Mouse (Mus musculus) kidney, embryonic 16.5 days (tissue): ENCODE measurements at regions not wholly inside any gene's neighbourhood (a gene's known extent, or its start where the extent isn't known, plus 50 kb on each side); places are given as distances from the start of the nearest gene placed in this dataset.
A peak's percentile ranks its signal among the peaks of the same experiment; 100 is the strongest.

Experiments used
- ATAC-seq: fragments of 200-750 bp; cut with Nextera tagmentation; 2 replicates; pipeline ENCODE4 v1.8.0; 2017; ENCODE audit warnings: moderate TSS enrichment; ENCODE audit not compliant: low FRiP score, low TSS enrichment
- H3K27ac ChIP-seq: fragments of 300-500 bp; sonication (generic); 2 replicates; pipeline ENCODE4 v1.5.1; 2014; ENCODE audit warnings: low read length
- H3K27me3 ChIP-seq: fragments of 300-500 bp; sonication (generic); 2 replicates; pipeline ENCODE4 v1.6.1; 2014; ENCODE audit warnings: low read length, control low read depth, mixed read lengths; ENCODE audit not compliant: insufficient read depth
- H3K36me3 ChIP-seq: fragments of 300-500 bp; sonication (generic); 2 replicates; pipeline ENCODE4 v1.6.1; 2014; ENCODE audit warnings: low read length, control low read depth, mixed read lengths; ENCODE audit not compliant: insufficient read depth
- H3K4me1 ChIP-seq: fragments of 300-500 bp; sonication (generic); 2 replicates; pipeline ENCODE4 v1.6.1; 2014; ENCODE audit warnings: low read length, control low read depth, mixed read lengths; ENCODE audit not compliant: insufficient read depth
- H3K4me2 ChIP-seq: fragments of 300-500 bp; sonication (generic); replicated peaks from 2 replicates; pipeline ENCODE4 v1.6.1; 2014; ENCODE audit warnings: low read depth, low read length
- H3K4me3 ChIP-seq: fragments of 300-500 bp; sonication (generic); 2 replicates; pipeline ENCODE4 v1.5.1; 2014; ENCODE audit warnings: mild to moderate bottlenecking, low read length
- H3K9ac ChIP-seq: fragments of 300-500 bp; sonication (generic); replicated peaks from 2 replicates; pipeline ENCODE4 v1.6.1; 2014; ENCODE audit warnings: low read length
- H3K9me3 ChIP-seq: fragments of 300-500 bp; sonication (generic); 2 replicates; pipeline ENCODE4 v1.6.1; 2016; ENCODE audit warnings: low read length, control low read depth
- WGBS: fragments of 180-500 bp; shearing (Covaris S2); extraction: QIAGEN DNeasy Blood & Tissue Kit; methylation state at CpG from one replicate; pipeline ENCODE4 v1.1.7; 2014; 5-methylcytosine and 5-hydroxymethylcytosine counted together

- no peak overlapping the region for H3K27ac ChIP-seq
- no peak overlapping the region for H3K4me2 ChIP-seq
- H3K27me3 ChIP-seq = no peaks in the 10 kb centered on the region
- H3K9ac ChIP-seq = no peak overlapping the region
- no peaks in the 10 kb centered on the region for H3K36me3 ChIP-seq
- H3K9me3 ChIP-seq = no peaks in the 10 kb centered on the region
- no peak for ATAC-seq
- WGBS = 72% methylated on average over 1 of the region's 1 CpGs
- no peaks in the 10 kb centered on the region for H3K4me1 ChIP-seq
- no peak overlapping the region for H3K4me3 ChIP-seq
Measured at GRCm38 (mm10) chr4:25488479-25489069, 207.0 kb upstream of the Ufl1 start.

GRCm38 (mm10) chr4:25483621-25483933 is 202.0 kb upstream of the Ufl1 start:
- Histone ChIP-seq H3K27me3 (no peaks in the 10 kb centered on the region), H3K9me3 (no peaks in the 10 kb centered on the region), H3K27ac (no peak overlapping the region), H3K4me2 (no peak overlapping the region), H3K36me3 (no peaks in the 10 kb centered on the region), H3K9ac (no peak overlapping the region), H3K4me3 (no peak overlapping the region), H3K4me1 (no peaks in the 10 kb centered on the region)
- WGBS = 14% methylated on average over 1 of the region's 1 CpGs
- no peak for ATAC-seq

GRCm38 (mm10) chr4:25482933-25483620 is 201.5 kb upstream of the Ufl1 start:
- 41% methylated on average over 6 of the region's 6 CpGs for WGBS
- no peak for ATAC-seq
- Histone ChIP-seq H3K9ac (no peak overlapping the region), H3K4me2 (no peak overlapping the region), H3K4me3 (no peak overlapping the region), H3K36me3 (no peaks in the 10 kb centered on the region), H3K27me3 (no peaks in the 10 kb centered on the region), H3K4me1 (no peaks in the 10 kb centered on the region), H3K9me3 (no peaks in the 10 kb centered on the region), H3K27ac (no peak overlapping the region)

GRCm38 (mm10) chr4:25473026-25473425 is 191.4 kb upstream of the Ufl1 start:
- Histone ChIP-seq H3K27me3 (no peaks in the 10 kb centered on the region), H3K27ac (no peak overlapping the region), H3K9ac (no peak overlapping the region), H3K36me3 (no peaks in the 10 kb centered on the region), H3K9me3 (no peaks in the 10 kb centered on the region), H3K4me1 (no peaks in the 10 kb centered on the region), H3K4me3 (no peak overlapping the region), H3K4me2 (no peak overlapping the region)
- no peak for ATAC-seq

- peak; percentile 51; the same call in 1 of the 2 replicates for ATAC-seq
- Histone ChIP-seq H3K27me3 (no peaks in the 10 kb centered on the region), H3K27ac (no peak overlapping the region), H3K9ac (no peak overlapping the region), H3K4me2 (no peak overlapping the region), H3K36me3 (no peaks in the 10 kb centered on the region), H3K9me3 (no peaks in the 10 kb centered on the region), H3K4me3 (no peak overlapping the region), H3K4me1 (no peaks in the 10 kb centered on the region)
- 88% methylated on average over 3 of the region's 3 CpGs for WGBS
Measured at GRCm38 (mm10) chr4:25466490-25466889, 184.9 kb upstream of the Ufl1 start.

- Histone ChIP-seq H3K36me3 (no peaks in the 10 kb centered on the region), H3K9ac (no peak overlapping the region), H3K4me3 (no peak overlapping the region), H3K27ac (no peak overlapping the region), H3K4me1 (no peaks in the 10 kb centered on the region), H3K9me3 (no peaks in the 10 kb centered on the region), H3K27me3 (no peaks in the 10 kb centered on the region), H3K4me2 (no peak overlapping the region)
- 61% methylated on average over 1 of the region's 1 CpGs for WGBS
- ATAC-seq = peak; percentile 75; the same call in 1 of the 2 replicates
Measured at GRCm38 (mm10) chr4:25464792-25465590, 183.4 kb upstream of the Ufl1 start.

GRCm38 (mm10) chr4:25464069-25464468 is 182.4 kb upstream of the Ufl1 start:
- Histone ChIP-seq H3K36me3 (no peaks in the 10 kb centered on the region), H3K27ac (no peak overlapping the region), H3K9me3 (no peaks in the 10 kb centered on the region), H3K9ac (no peak overlapping the region), H3K4me2 (no peak overlapping the region), H3K27me3 (no peaks in the 10 kb centered on the region), H3K4me1 (no peaks in the 10 kb centered on the region), H3K4me3 (no peak overlapping the region)
- no peak for ATAC-seq
- WGBS = 69% methylated on average over 1 of the region's 1 CpGs

- no peak for ATAC-seq
- Histone ChIP-seq H3K27ac (no peak overlapping the region), H3K4me3 (no peak overlapping the region), H3K36me3 (no peaks in the 10 kb centered on the region), H3K9ac (no peak overlapping the region), H3K9me3 (no peaks in the 10 kb centered on the region), H3K4me1 (no peaks in the 10 kb centered on the region), H3K27me3 (no peaks in the 10 kb centered on the region), H3K4me2 (no peak overlapping the region)
- WGBS = 76% methylated on average over 1 of the region's 1 CpGs
Measured at GRCm38 (mm10) chr4:25460127-25460526, 178.5 kb upstream of the Ufl1 start.

GRCm38 (mm10) chr4:25454752-25455151 is 173.1 kb upstream of the Ufl1 start:
- Histone ChIP-seq H3K4me2 (no peak overlapping the region), H3K4me3 (no peak overlapping the region), H3K27ac (no peak overlapping the region), H3K36me3 (no peaks in the 10 kb centered on the region), H3K4me1 (no peaks in the 10 kb centered on the region), H3K9me3 (no peaks in the 10 kb centered on the region), H3K27me3 (no peaks in the 10 kb centered on the region), H3K9ac (no peak overlapping the region)
- 21% methylated on average over 3 of the region's 3 CpGs for WGBS
- no peak for ATAC-seq
